7 mouse cellular contexts compared by ENCODE assay signal in genomic region chr11:3538341-3538740, GRCm38 (mm10). TPM values are rescaled to one million over a fixed set of nuclear protein-coding genes. Genes with fewer than 3 reads are reported as not detected.
DNase-seq lines count a peak whose midpoint lies in the region; ATAC-seq and TF ChIP-seq lines count a peak whose summit lies in the region.

No protein-coding gene starts in this region.

- TF ChIP-seq EP300 in lung, postnatal 0 days (IDR thresholded peaks at IDR 0.05): no peak

- intact Hi-C loops in gastrocnemius, postnatal 14 days (cut with DNase I; ENCODE audit: low total_unique reads): loop anchor here (5.0 to 10.0 kb wide), 3 partner anchors 59 to 249 kb away; no protein-coding TSS in a partner anchor

- WGBS in lung, postnatal 0 days: 44% methylated on average over 4 of the region's 4 CpGs
- WGBS in forebrain, embryonic 11.5 days: 60% methylated on average over 4 of the region's 4 CpGs
- WGBS in limb, embryonic 12.5 days: 65% methylated on average over 4 of the region's 4 CpGs
- WGBS in stomach, embryonic 15.5 days: 59% methylated on average over 4 of the region's 4 CpGs

- peaks cover 3% of the 10 kb centered on the region; the same call in 1 of the 2 replicates for H3K36me3 ChIP-seq in lung, postnatal 0 days (ENCODE audit: insufficient read depth, low read length)
- H3K36me3 ChIP-seq in forebrain, embryonic 11.5 days (ENCODE audit: control insufficient read depth, insufficient read depth, low read length): no peaks in the 10 kb centered on the region
- H3K36me3 ChIP-seq in limb, embryonic 12.5 days: peaks cover 10% of the 10 kb centered on the region
- H3K36me3 ChIP-seq in stomach, embryonic 15.5 days: peaks cover 5% of the 10 kb centered on the region; the same call in 1 of the 2 replicates

- no peak for TF ChIP-seq CTCF in lung, postnatal 0 days (IDR thresholded peaks at IDR 0.05)

- H3K27me3 ChIP-seq in lung, postnatal 0 days (replicated peaks; ENCODE audit: insufficient read depth, low read length): no peaks in the 10 kb centered on the region
- H3K27me3 ChIP-seq in forebrain, embryonic 11.5 days (ENCODE audit: control insufficient read depth, insufficient read depth, low read length): no peaks in the 10 kb centered on the region
- H3K27me3 ChIP-seq in limb, embryonic 12.5 days: no peaks in the 10 kb centered on the region
- H3K27me3 ChIP-seq in stomach, embryonic 15.5 days (replicated peaks): no peaks in the 10 kb centered on the region

- peak overlapping the region; percentile 64 for H3K4me3 ChIP-seq in lung, postnatal 0 days (ENCODE audit: low read depth, low read length)
- H3K4me3 ChIP-seq in forebrain, embryonic 11.5 days (ENCODE audit: low read depth, low read length): peak overlapping the region; percentile 52
- H3K4me3 ChIP-seq in limb, embryonic 12.5 days (replicated peaks): peak overlapping the region; percentile 62
- peak overlapping the region; percentile 63 for H3K4me3 ChIP-seq in stomach, embryonic 15.5 days (replicated peaks)

- H3K9me3 ChIP-seq in lung, postnatal 0 days (ENCODE audit: low read length): no peaks in the 10 kb centered on the region
- no peaks in the 10 kb centered on the region for H3K9me3 ChIP-seq in forebrain, embryonic 11.5 days (ENCODE audit: control insufficient read depth, low read length)
- no peaks in the 10 kb centered on the region for H3K9me3 ChIP-seq in limb, embryonic 12.5 days
- H3K9me3 ChIP-seq in stomach, embryonic 15.5 days: no peaks in the 10 kb centered on the region

- no peak for ATAC-seq in lung, postnatal 0 days
- ATAC-seq in forebrain, embryonic 11.5 days (replicated peaks; ENCODE audit: low FRiP score): no peak
- no peak for ATAC-seq in limb, embryonic 12.5 days (ENCODE audit: insufficient number of reproducible peaks, insufficient read depth, low FRiP score, low TSS enrichment, low read depth)
- ATAC-seq in stomach, embryonic 15.5 days (ENCODE audit: insufficient read depth, low FRiP score, low read depth): no peak

- H3K27ac ChIP-seq in lung, postnatal 0 days (ENCODE audit: low read length): peak overlapping the region; percentile 77; the same call in 1 of the 2 replicates
- H3K27ac ChIP-seq in forebrain, embryonic 11.5 days (ENCODE audit: low read depth, low read length): no peak overlapping the region
- H3K27ac ChIP-seq in limb, embryonic 12.5 days: no peak overlapping the region
- peak overlapping the region; percentile 45; the same call in 1 of the 2 replicates for H3K27ac ChIP-seq in stomach, embryonic 15.5 days

- DNase-seq in lung, postnatal 0 days (ENCODE audit: low spot score): no peak
- no peak for DNase-seq in lung, postnatal 4 days
- DNase-seq in forebrain, embryonic 11.5 days (ENCODE audit: low spot score): no peak
- DNase-seq in gastrocnemius, postnatal 14 days: no peak
- DNase-seq in adrenal gland, postnatal 14 days: no peak

- peaks cover 25% of the 10 kb centered on the region for H3K4me1 ChIP-seq in lung, postnatal 0 days (ENCODE audit: insufficient read depth, low read depth, low read length)
- H3K4me1 ChIP-seq in forebrain, embryonic 11.5 days (replicated peaks; ENCODE audit: control insufficient read depth, insufficient read depth, low read length): peaks cover 16% of the 10 kb centered on the region
- H3K4me1 ChIP-seq in limb, embryonic 12.5 days (replicated peaks): peaks cover 39% of the 10 kb centered on the region
- peaks cover 38% of the 10 kb centered on the region for H3K4me1 ChIP-seq in stomach, embryonic 15.5 days

- peak overlapping the region; percentile 70 for H3K9ac ChIP-seq in lung, postnatal 0 days (replicated peaks; ENCODE audit: low read depth)
- H3K9ac ChIP-seq in forebrain, embryonic 11.5 days (ENCODE audit: low read length): peak overlapping the region; percentile 56
- H3K9ac ChIP-seq in limb, embryonic 12.5 days (replicated peaks): peak overlapping the region; percentile 70
- peak overlapping the region; percentile 61; the same call in 1 of the 2 replicates for H3K9ac ChIP-seq in stomach, embryonic 15.5 days

- H3K4me2 ChIP-seq in lung, postnatal 0 days (replicated peaks; ENCODE audit: low read depth, low read length): peak overlapping the region; percentile 82
- peak overlapping the region; percentile 75 for H3K4me2 ChIP-seq in forebrain, embryonic 11.5 days (ENCODE audit: low read depth, low read length, severe bottlenecking)
- peak overlapping the region; percentile 71 for H3K4me2 ChIP-seq in limb, embryonic 12.5 days
- peak overlapping the region; percentile 78 for H3K4me2 ChIP-seq in stomach, embryonic 15.5 days

RNA-seq across cellular contexts. Expression of gene Smtn, which starts 2.1 kb away (rescaled TPM):
- polyA plus RNA-seq in lung, postnatal 0 days (2015; fragmentation: Nextera tagmentation; extraction: Ambion mirVana): 47.6 and 51.1 TPM in 2 replicates
- polyA plus RNA-seq in forebrain, embryonic 11.5 days (2014; fragmentation: Nextera tagmentation; extraction: Ambion mirVana): 43.8 and 44.3 TPM in 2 replicates
- polyA plus RNA-seq in limb, embryonic 12.5 days (2016; fragmentation: Nextera tagmentation; extraction: Ambion mirVana): 46.4 and 46.8 TPM in 2 replicates
- 97.9 and 105 TPM in 2 replicates for polyA plus RNA-seq in stomach, embryonic 15.5 days (2015; fragmentation: Nextera tagmentation; extraction: Ambion mirVana)
- 100 to 1,000 TPM in 1 of 2 experiments, 10 to 100 TPM in 1; 96.8 to 123 TPM for total RNA-seq in gastrocnemius, postnatal 14 days (2021)
- total RNA-seq in adrenal gland, postnatal 14 days (2021): 56.2 and 69.1 TPM in 2 replicates

RNA-seq across cellular contexts. Expression of gene Selenom, which starts 23.9 kb away (rescaled TPM):
- 60.8 and 62.8 TPM in 2 replicates for polyA plus RNA-seq in lung, postnatal 0 days (2015; fragmentation: Nextera tagmentation; extraction: Ambion mirVana)
- 47.3 and 54.1 TPM in 2 replicates for polyA plus RNA-seq in forebrain, embryonic 11.5 days (2014; fragmentation: Nextera tagmentation; extraction: Ambion mirVana)
- polyA plus RNA-seq in limb, embryonic 12.5 days (2016; fragmentation: Nextera tagmentation; extraction: Ambion mirVana): 79.4 and 80.2 TPM in 2 replicates
- 125 and 131 TPM in 2 replicates for polyA plus RNA-seq in stomach, embryonic 15.5 days (2015; fragmentation: Nextera tagmentation; extraction: Ambion mirVana)
- 10 to 100 TPM; 27.5 to 38.5 TPM for total RNA-seq in gastrocnemius, postnatal 14 days (2021)
- total RNA-seq in adrenal gland, postnatal 14 days (2021): 33.6 and 33.8 TPM in 2 replicates

RNA-seq across cellular contexts. Expression of gene Inpp5j, which starts 33.7 kb away (rescaled TPM):
- polyA plus RNA-seq in lung, postnatal 0 days (2015; fragmentation: Nextera tagmentation; extraction: Ambion mirVana): 0.44 and 0.58 TPM in 2 replicates
- 0.31 and 0.47 TPM in 2 replicates for polyA plus RNA-seq in forebrain, embryonic 11.5 days (2014; fragmentation: Nextera tagmentation; extraction: Ambion mirVana)
- polyA plus RNA-seq in limb, embryonic 12.5 days (2016; fragmentation: Nextera tagmentation; extraction: Ambion mirVana): 0.10 TPM in 1 of 2 replicates, not detected in the other
- 2.9 and 3.4 TPM in 2 replicates for polyA plus RNA-seq in stomach, embryonic 15.5 days (2015; fragmentation: Nextera tagmentation; extraction: Ambion mirVana)
- 1 to 10 TPM; 1.9 to 2.9 TPM for total RNA-seq in gastrocnemius, postnatal 14 days (2021)
- total RNA-seq in adrenal gland, postnatal 14 days (2021): 0.75 and 0.82 TPM in 2 replicates

RNA-seq across cellular contexts. Expression of gene Pla2g3, which starts 50.3 kb away (rescaled TPM):
- polyA plus RNA-seq in lung, postnatal 0 days (2015; fragmentation: Nextera tagmentation; extraction: Ambion mirVana): 0.29 and 0.30 TPM in 2 replicates
- 0.45 and 0.92 TPM in 2 replicates for polyA plus RNA-seq in forebrain, embryonic 11.5 days (2014; fragmentation: Nextera tagmentation; extraction: Ambion mirVana)
- polyA plus RNA-seq in limb, embryonic 12.5 days (2016; fragmentation: Nextera tagmentation; extraction: Ambion mirVana): 0.45 and 0.53 TPM in 2 replicates
- polyA plus RNA-seq in stomach, embryonic 15.5 days (2015; fragmentation: Nextera tagmentation; extraction: Ambion mirVana): 0.48 and 0.82 TPM in 2 replicates
- total RNA-seq in gastrocnemius, postnatal 14 days (2021): under 1 TPM in 1 of 2 experiments, not detected in 1; 0.09 TPM
- 0.15 and 0.19 TPM in 2 replicates for total RNA-seq in adrenal gland, postnatal 14 days (2021)

Comparison
In these comparisons a context has a peak if more than half of its experiments do, and no peak if none do; other contexts are left out.
1. H3K27ac ChIP-seq: peak in lung, postnatal 0 days (single experiment) and stomach, embryonic 15.5 days (single experiment); none in forebrain, embryonic 11.5 days (single experiment) and limb, embryonic 12.5 days (single experiment).
2. Peak in every context shown above with its lines, with median percentiles within 50 percentile points of each other: H3K4me2 ChIP-seq, H3K4me3 ChIP-seq and H3K9ac ChIP-seq.